Mouse (Mus musculus): ENCODE measurements around the gene Arhgap25.

GRCm38 (mm10) chr6:87503976-87504375 is 29.1 kb downstream of the Arhgap25 start:
- no peak for TF ChIP-seq GATA1 (IDR thresholded peaks at IDR 0.05; ENCODE audit: borderline replicate concordance, low read length)
- no peak for TF ChIP-seq CTCF (IDR thresholded peaks at IDR 0.05; ENCODE audit: low read depth, low read length)
- TF ChIP-seq POLR2AphosphoS5 (IDR thresholded peaks at IDR 0.05; ENCODE audit: insufficient replicate concordance, low read depth, low read length) = no peak
- no peak for TF ChIP-seq TAL1 (conservative IDR thresholded peaks at IDR 0.05; ENCODE audit: low read depth, low read length)
- no peak for TF ChIP-seq GATA2 (IDR thresholded peaks at IDR 0.05; ENCODE audit: borderline replicate concordance, low read depth, low read length)
